Mouse (Mus musculus): Measurements from ENCODE around the gene 1700028P14Rik. TPM values are rescaled to one million over a fixed set of nuclear protein-coding genes. Genes with fewer than 3 reads are reported as not detected.

1700028P14Rik gene
- total RNA-seq, 2 experiments from 2014 or later, result not detected

Other genes starting within 250 kb of the 1700028P14Rik start
- 1 to 10 TPM; 2.0 to 2.6 TPM for gene Mamdc2, start 204.4 kb downstream of the 1700028P14Rik start, total RNA-seq (2021)
- gene Ptar1, start 34.6 kb upstream of the 1700028P14Rik start, total RNA-seq (2021), result 10 to 100 TPM; 18.5 to 19.0 TPM
- 1 to 10 TPM; 3.1 to 3.7 TPM for gene Apba1, start 106.1 kb upstream of the 1700028P14Rik start, total RNA-seq (2021)